Mouse (Mus musculus) adipocyte (in vitro differentiated cells): ENCODE measurements around the gene Rtn2.
A peak's percentile ranks its signal among the peaks of the same experiment; 100 is the strongest.

Experiments
- DNase-seq: peaks from one replicate; pipeline ENCODE4 v3.0.0-alpha.2; 2016; ENCODE audit warnings: low spot score

The Rtn2 gene

DNA sequence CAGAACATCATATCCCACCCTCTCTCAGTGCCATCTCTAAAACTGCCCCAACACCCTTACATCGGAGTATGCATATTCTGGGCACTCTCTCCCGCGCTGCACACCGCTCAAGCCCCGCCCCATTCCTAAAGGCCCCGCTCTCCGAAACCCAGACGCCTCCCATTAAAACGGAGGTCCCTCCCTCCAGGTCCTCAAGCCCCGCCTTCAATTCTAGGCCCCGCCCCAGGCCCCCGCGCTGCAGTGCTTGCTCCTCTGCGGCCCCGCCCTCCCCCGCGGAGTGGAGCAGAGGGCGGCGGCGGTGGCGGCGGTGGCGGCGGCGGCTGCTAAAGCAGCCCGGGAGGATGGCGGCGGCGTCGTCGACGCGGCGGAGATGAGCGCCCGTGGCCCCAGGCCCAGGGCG is at the start of gene Rtn2:
Gene Rtn2 (plus strand): TSS at position 240 of the 400 bp plus-strand sequence.
- peak; percentile 20 for DNase-seq

DNA sequence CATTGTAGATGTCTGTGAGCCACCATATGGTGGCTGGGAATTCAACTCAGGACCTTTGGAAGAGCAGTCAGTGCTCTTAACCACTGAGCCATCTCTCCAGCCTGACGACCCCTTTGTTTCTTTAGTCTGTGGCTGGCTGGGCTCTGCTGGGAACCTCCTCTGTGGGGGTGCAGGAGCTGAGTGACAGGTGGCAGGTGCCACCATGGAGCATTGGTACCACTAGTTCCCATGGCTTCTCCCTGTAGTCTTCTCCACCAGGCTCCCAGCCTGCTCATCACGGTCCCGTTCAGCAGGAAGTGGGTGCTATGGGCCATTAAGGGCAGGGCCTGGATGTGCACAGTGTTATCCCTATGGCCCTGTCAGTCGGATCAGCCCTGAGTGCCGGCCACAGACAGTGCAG is 47.8 kb upstream of the Rtn2 start:
- no peak for DNase-seq

DNA sequence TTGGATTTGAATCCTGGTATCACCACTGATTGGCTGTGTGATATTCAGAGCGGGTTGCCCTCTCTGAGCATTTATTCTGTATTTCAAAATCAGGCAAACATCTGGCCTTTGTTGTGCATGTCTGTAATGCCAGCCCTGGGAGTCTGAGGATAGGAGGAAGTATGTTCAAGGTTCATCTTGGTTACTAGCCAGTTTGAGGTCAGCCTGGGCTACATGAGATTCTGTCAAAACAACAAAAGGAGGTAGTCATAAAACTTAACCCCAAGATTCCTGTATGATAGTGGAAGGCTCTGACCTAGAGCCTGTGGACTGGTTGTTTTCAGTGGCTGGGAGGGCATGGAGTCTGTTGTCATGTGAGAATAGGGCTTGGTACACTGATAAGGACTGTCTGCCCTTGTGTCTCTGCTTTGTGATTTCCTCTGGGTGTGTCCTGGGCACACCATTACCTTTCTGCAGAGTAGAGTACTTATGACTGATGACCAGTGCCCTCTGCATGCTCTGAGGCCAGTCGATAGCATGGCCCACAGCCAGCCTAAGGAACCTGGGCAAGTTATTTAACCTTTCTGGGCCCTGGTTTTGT is 47.2 kb upstream of the Rtn2 start:
- no peak for DNase-seq

DNA sequence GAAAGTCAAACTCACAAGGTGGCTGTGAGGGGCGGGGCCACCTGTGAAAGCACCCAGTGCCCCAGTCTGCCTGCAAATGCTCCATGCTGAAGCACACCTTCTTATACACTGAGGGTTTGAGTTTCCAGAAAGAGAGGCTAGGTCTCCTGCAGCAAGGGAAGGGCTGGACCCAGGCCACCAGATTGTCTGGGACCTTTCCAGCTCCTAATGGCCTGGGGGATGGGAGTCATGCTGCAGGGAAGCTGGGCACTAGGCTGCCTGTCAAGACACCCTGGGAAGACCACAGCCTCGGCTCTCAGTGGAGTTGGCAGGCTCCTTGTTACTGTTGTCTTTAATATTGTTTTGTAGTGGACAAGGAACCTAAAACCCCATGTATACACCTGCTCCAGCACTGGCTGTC is 46.0 kb upstream of the Rtn2 start:
- no peak for DNase-seq

DNA sequence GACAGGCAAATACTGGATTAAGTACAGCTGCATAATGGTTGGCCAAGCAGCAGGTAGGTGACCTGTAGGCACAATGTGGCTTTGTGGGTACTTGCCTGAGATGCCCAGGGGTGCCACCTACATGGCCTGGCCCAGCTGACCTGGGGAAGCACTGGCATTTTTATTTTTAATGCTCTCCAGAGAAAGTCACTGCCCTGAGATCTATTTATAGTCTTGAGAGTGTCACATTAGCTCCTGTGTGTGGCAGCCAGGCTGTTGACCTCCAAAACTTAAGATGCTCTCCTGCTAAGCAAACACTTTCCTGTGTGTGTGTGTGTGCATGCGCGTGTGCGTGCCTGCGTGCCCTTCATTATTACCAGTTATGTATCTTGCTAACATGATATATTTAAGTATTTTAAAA is 44.1 kb upstream of the Rtn2 start:
- DNase-seq = no peak

DNA sequence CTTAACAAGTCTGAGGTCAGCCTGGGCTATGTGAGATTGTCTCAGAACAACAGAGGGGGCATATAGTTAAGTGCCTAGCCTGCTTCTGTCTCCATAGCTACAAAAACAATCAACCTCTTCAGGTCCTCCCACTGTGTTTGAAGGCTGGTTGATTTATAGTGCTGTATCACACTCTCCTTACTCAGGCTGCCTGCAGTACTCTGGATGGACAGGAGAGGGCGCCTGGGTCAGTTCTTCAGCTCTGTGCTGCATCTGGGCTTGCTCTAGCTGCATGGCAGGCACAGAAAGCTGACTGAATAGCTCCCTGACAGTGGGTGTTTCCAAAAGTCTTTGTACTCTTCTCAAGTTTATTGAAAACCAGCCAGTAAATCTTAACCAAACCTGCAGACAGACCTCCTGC is 43.0 kb upstream of the Rtn2 start:
- peak; percentile 89 for DNase-seq

DNA sequence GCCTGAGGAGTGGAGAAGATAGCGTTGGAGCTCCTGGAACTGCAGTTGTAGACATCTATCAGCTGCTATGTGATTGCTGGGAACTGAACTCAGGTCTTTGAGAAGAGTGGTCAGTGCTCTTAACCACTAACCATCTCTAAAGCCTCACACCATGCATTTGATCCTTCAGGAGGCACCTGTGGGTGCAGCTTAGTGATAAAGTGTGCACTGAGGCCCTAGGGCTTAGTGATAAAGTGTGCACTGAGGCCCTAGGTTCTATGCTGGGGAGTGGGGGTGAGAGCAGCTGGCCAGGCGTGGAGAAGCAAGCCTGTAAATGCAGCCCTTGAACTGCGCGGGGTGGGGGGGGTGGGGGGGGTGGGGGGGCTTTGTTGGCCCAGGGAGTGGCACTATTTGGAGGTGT is 42.4 kb upstream of the Rtn2 start:
- DNase-seq = no peak

DNA sequence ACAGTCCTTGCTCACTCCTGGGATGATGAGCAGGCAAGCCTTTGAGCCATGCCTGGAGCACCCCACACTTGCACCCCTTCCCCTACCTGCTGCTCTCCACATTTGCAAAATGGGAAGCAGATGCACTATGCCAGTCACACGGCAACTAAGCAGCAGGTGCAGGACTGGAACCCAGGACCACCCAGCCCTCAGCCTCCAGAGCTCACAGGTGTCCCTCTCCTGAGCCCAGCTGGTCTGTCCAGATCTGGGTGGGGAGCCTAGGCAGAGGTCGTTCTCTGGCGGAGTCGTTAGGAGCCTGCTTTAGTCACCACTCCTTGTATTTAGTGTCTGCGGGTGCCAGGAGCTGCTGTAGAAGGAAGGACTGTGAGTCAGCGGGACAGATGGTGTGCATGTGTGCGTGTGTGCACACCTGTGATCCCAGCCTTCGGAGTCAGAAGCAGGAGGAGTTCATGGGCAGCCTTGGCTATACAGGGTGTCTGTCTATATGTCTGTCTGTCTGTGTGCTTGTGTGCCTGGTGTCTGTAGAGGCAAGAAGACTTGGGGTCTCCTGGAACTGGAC is 41.4 kb upstream of the Rtn2 start:
- no peak for DNase-seq

DNA sequence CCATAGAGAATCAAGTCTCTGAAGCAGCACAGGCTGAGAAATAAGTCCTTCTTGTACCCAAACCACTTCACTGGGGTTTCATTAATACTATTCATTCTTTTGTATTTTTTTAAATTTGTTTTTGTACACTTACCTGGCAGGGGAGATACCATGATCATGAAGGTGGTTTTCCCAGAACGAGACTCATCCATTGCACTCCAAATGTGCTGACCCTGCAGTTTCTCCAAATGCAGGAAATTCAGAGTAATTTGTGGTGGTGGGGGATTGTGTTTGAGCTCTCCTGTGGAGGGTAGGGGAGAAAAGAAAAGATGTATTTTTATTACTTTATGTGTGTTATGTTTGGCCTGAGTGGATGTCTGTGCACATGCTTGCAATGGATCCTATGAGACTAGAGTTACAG is 40.4 kb upstream of the Rtn2 start:
- DNase-seq = no peak

DNA sequence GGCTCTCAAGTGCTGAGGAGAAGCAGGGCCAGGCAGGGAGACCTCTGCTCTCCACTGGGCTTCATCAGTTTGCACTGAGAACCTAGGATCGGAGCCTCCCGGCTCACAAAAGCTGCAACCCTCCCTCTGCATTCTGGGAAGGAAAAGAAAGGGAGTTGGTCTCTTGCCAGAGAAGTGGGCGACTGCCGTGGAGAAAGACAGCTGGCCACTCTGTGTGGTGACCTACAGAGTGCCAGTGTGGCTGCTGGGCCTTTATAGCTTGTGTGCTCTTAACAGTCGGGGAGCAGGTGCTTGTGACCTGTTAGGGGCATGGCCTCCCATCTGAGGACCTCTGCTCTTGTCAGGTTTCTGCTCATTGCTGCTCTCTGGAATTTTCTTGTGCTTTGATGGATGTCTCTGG is 38.6 kb upstream of the Rtn2 start:
- DNase-seq = no peak

DNA sequence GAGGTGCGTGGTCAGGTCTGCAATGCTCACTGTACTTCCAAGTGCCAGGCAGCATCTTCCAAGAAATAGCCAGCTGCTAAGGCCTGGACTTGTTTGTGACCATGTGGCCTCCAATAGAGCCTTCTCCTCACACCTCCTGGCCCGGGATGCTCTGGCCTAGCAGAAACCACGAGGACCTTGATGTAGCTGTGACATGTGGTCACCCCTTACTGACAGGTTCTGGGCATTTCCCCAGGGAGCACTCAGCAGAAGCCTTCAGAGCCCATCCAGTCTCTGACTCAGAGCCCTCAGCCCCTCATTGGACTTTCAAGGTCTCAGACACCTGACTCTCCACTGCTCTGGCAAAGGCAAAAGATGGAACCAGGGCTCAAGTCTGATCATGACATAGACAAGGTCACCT is 37.3 kb upstream of the Rtn2 start:
- DNase-seq = no peak

DNA sequence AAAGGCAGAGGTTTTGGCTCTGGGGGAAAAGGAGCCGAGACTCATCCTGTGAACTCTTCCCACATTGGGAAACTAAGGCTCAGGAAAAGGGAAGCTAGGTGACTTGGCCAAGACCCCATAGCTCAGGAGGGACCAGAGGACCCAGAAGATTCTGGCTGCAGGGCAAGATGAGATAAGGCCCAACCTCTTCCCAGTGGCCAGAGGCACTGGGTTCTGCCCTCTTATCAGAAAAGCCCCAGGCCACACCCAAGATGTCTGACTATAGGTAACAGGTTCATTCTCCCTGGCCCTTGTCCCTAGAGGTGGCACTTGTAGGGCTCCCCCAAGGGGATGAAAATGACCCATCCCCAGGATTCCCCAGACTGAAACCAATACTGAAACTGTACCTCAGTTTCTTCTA is 35.6 kb upstream of the Rtn2 start:
- no peak for DNase-seq

DNA sequence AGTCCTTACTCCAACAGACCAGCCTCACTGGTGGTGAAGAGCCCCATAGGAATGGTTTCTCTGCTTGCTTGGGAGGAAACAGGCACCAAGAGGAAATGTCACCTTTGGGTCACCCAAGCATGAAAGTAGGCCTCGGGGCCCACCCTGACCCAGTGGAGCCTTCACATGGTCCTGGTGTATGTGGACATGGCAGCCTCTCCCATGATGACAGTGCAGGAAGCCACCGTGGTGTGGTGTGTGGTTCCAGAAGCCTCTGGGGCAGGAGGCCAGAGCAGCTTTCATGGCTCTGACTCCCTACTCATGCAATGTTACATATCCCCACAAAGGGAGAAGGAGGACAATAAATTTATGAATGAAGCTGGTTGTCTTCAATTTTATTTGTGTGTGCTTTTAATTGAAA is 34.9 kb upstream of the Rtn2 start:
- no peak for DNase-seq

DNA sequence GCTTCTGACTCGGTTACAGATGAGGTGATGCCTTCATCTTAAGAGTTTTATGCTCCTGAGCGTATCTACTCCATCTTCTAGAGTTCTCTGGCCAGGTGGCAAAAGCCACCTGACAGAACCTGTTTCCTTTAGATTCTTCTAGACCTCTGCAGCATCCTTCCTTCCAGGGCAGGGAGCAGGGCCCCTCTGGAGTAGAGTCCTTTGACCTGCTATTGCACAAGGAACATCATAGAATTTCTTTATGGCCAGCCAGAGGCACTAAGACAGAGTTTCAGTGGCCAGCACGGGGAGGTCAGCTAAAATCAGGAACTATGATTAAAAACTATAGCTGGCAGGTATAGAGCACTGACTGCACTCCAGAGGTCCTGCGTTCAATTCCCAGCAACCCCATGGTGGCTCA is 30.3 kb upstream of the Rtn2 start:
- DNase-seq = no peak

DNA sequence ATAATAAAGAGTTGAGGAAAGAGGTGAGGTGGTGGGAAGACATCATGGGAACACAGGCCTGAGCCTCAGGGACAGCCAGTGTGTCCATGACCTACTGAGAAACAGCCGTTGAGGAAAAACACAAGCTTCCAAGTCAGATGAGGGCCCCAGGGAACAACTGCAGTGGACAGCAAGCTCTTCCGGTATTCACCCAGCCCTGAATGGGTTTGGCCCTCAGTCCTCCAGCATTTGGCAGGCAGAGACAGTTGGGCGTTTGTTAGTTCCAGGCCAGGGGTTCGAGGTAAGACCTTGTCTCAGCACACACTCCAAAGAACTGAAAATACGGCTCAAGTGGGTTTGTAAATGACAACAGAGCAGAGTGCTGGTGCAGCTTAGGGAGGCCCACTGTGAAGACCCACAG is 29.0 kb upstream of the Rtn2 start:
- DNase-seq = peak; percentile 77

DNA sequence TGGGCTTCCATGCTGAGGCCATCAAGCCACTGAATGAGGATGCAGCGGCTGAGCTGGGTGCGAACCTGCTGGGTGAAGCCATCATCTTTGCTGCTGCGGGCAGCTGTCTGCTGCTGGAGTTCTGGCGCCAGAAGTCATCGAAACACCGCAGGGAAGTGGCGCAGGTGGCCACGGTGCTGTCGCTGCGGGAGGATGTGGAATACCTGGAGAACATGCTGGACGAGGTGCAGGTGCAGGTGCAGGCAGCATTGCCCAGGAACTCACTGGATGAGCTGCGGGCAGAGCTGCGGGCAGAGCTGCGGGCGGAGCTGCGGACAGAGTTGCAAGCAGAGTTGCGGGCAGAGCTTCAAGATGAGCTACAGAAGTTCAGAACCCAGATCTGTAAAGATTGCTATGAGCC is 27.0 kb upstream of the Rtn2 start:
- DNase-seq = no peak

DNA sequence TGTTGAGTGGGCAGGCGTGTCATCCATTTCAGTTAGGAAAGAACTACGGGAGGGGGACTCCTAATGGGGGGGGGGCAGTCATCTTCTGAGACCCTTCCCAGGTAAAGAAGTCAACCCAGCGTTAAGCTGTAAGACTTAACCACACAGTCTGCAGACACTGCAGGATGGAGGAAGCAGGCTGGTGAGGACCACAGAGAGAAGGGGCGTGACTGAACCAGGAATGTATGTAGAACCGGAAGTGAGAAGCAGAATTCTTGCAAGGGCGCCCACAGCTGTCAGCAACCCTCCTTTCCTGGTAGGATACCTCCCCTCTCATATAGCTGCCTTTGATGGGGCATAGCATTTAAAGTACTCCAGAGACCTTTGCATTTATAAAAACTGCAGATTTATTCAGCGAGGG is 25.9 kb upstream of the Rtn2 start:
- no peak for DNase-seq

DNA sequence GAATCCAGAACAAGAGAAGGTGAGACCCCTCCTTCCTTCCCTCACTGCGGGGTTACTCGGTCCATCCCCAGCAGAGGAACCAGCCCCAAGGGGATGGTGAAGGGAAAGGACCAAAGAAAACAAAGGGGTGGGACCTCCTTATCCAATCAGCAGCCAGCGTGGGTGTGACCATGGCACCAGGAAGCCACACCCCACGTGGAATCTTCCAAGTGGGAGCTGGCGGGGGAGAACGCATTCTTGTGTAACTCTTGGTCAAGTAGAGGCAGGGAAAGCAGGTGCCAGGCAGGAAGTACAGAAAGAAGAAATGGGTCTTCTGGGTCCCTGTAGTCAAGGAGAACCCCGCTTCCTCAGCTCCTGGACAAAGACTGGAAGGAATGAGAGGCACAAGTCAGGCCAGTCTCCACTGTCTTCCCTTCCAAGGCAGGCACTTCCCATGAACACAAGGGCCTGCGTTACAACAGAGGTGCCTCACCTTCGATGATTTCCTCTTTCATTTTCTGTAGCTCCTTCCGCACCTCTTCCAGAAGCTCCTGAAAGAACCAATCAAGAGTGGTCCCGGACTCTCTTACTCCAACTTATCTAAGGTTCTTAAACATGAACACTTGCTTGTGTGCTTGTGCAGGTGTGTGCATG is 24.9 kb upstream of the Rtn2 start:
- DNase-seq = peak; percentile 53

DNA sequence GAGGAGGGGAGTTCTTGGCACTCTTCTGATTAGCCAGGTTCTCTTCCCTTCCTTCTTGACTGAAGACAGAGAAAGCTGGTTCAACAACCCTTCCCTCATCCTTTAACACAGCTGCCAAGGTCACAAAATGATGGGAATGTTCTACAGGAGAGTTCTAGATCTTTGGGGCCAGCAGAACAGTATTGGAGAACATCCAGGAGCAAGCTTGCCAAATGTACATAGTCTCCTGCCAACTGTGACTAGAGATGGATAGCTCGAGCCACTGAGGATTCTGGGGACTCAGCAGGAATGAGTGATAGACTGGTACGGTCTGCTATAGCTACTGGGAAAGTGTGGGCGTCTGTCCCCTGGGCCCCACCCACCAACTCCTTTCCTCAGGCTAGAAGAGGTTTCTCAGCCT is 24.1 kb upstream of the Rtn2 start:
- peak; percentile 86 for DNase-seq

DNA sequence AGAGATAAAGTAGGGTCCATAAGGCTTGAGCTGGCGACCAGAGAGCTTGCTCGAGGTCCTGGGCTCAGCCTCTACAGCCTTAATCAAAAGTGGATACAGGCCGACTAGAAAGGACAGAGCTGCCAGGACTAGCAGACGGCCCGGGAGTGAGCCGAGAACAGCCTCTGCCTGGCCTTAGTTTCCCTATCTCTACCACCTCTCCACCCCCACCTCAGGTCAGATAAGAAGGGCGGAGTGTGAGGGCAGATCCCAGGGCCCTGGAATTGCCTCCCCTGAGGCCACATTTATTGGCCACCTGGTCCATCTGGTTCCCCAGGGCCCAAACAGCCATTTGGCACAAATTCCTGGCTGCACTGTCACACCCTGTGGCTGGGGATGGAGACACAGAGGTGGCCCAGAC is 17.3 kb upstream of the Rtn2 start:
- no peak for DNase-seq

DNA sequence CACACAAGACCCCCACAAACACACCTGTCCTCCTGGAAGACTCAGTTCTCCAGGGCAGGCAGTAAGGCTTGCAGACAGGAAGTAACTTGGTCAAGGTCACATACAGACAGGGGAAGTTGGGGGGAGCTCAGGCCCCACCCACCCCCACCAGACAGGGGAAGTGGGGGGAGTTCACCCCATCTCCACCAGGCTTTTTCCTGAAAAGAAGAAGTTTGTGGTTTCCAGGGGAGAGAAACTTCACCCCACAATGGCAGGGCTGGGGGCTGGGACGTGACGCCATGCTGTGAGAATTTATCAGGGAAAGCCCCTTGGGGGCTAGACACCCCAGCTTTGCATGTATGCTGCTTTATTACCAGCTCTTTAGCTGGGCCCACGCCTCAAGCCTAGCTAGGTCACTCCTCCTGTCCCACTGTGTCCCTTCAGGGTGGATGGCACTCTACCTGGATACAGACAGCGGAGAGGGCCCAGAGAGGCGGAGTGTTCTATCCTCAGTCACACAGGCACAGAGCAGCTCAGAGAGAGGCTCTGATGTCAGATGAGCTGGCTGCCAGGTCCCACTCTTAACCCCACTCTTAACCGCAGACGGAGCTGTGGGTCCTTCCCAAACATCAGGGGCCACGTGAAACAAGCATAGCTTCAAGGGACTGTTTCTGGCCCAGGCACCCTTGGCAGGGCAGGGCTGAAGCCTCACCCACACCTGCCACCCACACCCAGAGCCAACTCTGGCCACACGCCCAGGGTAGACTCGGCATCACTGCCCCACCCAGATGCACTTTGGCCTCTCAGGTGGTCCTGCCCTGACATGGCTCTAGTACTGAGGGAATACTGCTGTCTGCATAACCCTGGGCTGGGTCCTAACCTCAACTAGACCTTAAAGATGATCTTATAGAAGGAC is 16.2 kb upstream of the Rtn2 start:
- no peak for DNase-seq

DNA sequence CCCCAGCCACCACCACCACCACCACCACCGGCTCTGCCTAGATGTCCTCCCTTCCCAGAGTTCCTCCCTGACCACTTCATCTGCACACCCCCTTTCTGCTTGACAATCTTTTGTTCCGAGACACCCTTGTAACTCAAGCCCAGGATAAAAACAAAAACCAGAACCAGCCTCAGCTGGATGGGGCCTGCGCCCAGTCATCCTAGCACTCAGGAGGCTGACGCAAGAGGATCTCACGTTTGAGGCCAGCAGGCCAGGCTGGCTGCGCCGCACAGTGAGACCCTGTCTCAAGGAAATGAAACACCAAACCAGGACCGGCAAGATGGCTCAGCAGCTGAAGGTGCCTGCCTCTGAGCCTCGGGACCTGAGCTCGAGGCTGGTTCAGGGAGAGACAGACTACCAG is 15.4 kb upstream of the Rtn2 start:
- DNase-seq = no peak

DNA sequence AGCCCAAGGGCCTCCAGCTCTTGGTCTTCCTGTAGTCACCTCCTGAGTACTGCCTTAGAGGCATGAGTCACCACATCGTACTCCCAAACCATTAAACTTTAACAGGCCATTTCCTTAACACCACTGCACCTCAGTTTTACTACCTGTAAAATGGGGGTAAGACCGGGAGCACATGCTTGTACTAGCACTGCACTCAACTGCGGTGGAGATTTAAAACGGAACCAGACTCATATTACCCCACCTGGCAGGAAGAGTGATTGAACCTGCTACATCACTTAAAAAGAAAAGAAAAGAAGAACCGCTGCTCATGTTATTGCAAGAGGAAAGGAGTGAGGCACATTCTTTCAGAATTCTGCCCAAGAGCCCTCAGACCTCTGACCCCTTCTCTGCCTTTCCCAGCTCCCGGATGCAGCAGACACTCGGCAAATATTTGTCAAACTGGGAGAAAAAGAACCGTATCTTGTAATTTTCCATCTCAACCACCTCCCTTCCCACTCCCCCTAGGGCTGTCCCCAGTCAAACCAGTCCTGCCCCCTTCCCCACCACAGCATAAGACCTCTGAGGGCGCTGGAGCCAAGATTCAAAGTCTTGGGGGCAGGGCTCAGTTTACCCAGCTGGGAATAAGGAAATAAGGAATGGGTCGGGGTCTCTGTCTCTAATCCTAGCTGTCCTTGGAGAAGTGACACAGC is 13.3 kb upstream of the Rtn2 start:
- DNase-seq = peak; percentile 46
